Mouse (Mus musculus) spleen, postnatal 14 days (tissue): Measurements from ENCODE around the gene Il4.
A peak's percentile ranks its signal among the peaks of the same experiment; 100 is the strongest.

Experiments used
- DNase-seq, 2 experiments: peaks; one replicate each; pipeline ENCODE4 v3.0.0; 2021 to 2022; ENCODE audit warnings: low spot score in 2 of 2

Il4 gene

GRCm38 (mm10) chr11:53618619-53619198, at the start of gene Il4:
TSS of gene Il4 (minus strand) at chr11:53618669.
- no peak for DNase-seq

GRCm38 (mm10) chr11:53664091-53664490, 45.6 kb upstream of the Il4 start:
- no peak for DNase-seq

- DNase-seq, result no peak
Observed at GRCm38 (mm10) chr11:53662794-53663674, 44.6 kb upstream of the Il4 start.

DNA sequence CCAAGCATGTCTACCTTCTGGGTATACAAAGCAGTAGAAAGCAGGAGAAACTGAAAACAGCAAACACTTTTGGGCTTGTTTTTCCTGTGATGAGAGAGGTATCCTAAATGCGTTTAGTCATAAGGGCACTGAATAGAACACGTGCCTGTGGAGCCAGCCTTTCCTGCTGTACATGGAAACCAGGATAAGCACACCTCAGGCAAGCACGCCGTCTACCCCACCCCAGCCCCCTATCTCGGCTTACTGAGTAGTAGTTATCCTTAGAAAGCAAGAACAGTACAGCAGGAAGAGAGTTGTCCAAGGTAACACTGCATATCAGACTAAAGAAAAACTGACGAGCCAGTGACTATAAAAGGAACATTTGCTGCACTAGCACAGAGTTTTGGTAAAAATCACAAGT, 39.4 kb upstream of the Il4 start:
- no peak for DNase-seq

GRCm38 (mm10) chr11:53657381-53657780, 38.9 kb upstream of the Il4 start:
- DNase-seq, result no peak

- no peak for DNase-seq
Observed at GRCm38 (mm10) chr11:53656558-53657202, 38.2 kb upstream of the Il4 start.

DNA sequence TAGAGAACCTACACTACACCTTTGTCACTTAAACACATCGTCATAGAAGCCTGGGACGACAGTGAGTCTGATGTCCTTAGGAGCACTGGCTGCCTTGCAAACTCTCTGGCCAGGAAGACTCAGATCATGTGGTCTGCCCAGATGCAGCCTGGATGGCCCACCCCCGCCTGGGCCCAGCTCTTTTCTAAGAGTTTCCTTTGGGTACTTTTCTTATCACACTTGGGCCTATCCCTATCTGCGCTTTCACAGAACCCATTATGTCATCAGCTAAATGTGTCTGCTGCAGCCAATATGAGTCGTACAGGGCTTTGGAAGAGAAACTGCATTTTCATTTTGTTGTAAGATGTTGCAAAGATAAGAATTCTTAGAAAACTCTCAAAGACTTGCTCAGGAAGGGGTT, 36.6 kb upstream of the Il4 start:
- no peak for DNase-seq

DNA sequence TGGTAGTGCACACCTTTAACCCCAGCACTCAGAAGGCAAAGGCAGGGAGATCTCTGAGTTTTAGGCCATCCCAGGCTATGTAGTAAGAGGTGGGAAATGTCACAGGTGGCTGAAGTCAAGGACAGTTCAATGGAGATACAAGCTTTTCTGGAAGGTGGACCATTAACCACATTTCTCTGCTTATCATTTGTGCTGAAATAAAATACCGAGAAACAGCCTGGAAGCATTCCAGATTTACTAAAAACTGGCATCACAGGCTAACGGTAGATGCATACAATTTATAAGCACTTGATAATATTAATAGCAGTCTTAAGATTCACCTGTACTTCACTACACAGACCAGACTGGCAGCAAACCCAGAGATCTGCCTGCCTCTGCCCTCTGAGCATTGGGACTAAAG, 34.0 kb upstream of the Il4 start:
- DNase-seq, result no peak

- no peak for DNase-seq
Observed at GRCm38 (mm10) chr11:53651441-53651840, 33.0 kb upstream of the Il4 start.

- no peak for DNase-seq
Observed at GRCm38 (mm10) chr11:53644017-53644416, 25.5 kb upstream of the Il4 start.

DNA sequence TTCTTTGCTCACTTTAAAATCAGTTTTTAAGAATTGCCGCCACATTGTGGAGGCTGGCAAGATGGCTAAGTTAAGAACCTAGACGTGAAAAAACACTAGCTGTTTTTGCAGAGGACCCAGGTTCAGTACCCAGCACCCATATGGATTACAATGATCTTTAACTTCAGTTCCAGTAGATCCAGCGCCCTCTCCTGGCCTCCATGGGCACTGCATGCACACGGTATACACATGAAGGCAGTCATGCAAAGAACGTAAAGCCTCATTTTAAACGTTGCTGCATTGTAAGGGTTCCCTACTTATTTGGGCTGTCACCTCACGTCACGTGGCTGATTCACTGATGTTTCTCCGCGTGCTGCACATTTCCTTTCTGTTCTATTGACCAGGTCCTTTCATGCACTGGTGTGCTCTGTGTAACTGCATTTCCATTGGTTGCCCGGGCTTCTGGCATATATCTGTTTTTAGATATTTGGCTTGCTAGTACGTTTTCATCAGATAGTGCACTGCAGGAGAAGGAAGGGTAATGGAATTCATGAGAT, 24.3 kb upstream of the Il4 start:
- no peak for DNase-seq

GRCm38 (mm10) chr11:53637803-53638260, 19.4 kb upstream of the Il4 start:
- DNase-seq, result no peak

- no peak for DNase-seq
Observed at GRCm38 (mm10) chr11:53637046-53637802, 18.8 kb upstream of the Il4 start.

GRCm38 (mm10) chr11:53636183-53636646, 17.7 kb upstream of the Il4 start:
- no peak for DNase-seq

DNA sequence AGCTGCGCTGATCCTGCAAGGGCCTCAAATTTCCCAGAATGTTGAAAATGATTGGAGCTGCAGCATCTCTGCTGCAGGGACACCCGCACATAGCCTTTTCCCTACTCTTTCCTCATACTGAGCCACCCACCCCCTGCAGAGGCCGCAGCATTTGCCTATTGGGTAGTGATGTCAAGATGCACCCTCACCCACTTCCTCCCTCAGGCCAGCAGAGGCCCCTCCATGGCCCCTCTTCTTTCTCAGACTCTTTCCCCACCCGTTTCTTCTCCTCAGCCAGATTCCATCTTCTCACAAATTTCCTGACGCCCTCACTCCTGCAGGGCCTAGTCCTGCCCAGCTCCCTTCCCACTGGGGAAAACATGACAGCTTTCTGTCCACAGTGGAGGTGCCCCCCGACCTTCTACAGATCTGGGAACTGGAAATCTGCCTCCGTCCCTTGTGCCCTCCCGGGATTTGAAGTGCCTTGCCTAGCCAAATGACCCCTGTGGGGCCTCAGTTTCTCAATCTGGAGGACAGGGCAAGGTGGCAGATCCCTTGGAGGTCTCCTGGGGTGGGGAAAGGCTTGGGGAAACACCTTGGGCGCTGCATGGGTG, 17.2 kb upstream of the Il4 start:
- DNase-seq, result no peak

GRCm38 (mm10) chr11:53634556-53634955, 16.1 kb upstream of the Il4 start, which contains the start of gene Il13:
TSS of gene Il13 (minus strand) at chr11:53634702.
- DNase-seq, result no peak

- no peak for DNase-seq
Observed at GRCm38 (mm10) chr11:53633644-53634043, 15.2 kb upstream of the Il4 start.

DNA sequence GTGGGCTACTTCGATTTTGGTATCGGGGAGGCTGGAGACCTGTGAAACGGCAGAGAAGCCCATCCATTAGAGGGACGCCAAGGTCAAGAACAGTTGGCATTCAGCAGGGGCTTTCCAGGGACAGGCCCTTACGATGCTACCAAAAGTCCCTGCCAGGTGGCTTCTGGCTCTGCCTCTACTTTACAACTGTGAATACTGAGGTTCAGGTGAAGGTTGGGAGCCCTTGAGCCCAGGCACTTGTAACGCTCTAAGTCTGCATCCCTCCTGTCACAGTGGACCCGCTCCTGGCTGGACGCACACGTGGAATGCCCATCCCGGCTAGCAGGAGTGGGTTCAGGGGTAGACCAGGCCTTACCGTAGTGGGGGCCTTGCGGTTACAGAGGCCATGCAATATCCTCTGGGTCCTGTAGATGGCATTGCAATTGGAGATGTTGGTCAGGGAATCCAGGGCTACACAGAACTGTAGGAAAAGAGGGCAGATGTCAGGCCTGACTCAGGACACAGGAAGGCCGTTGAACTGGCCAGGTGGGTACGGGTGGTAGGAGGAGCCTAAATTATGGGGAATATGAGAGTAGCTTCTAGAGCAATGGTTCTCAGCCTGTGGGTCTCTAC, 13.8 kb upstream of the Il4 start:
- no peak for DNase-seq

DNA sequence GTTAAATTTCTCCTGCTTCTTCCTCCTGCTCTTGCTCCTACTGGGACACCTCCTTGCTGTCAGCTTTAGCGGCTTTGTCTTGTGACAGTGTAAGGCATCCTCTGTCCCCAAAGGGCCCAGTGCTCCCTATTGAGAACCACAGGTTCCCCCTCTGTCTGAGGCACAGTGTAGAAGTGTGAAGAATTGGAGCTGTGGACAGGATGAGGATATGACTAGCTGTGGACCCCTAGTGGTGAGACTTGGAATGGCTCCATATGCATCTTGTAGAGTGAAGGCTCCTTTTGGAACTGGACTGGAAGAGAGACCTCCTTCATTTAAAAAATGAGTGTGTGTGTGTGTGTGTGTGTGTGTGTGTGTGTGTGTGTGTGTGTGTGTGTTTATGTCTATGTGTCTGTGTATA, 9.4 kb upstream of the Il4 start:
- DNase-seq, result peak; percentile 23 to 67

DNA sequence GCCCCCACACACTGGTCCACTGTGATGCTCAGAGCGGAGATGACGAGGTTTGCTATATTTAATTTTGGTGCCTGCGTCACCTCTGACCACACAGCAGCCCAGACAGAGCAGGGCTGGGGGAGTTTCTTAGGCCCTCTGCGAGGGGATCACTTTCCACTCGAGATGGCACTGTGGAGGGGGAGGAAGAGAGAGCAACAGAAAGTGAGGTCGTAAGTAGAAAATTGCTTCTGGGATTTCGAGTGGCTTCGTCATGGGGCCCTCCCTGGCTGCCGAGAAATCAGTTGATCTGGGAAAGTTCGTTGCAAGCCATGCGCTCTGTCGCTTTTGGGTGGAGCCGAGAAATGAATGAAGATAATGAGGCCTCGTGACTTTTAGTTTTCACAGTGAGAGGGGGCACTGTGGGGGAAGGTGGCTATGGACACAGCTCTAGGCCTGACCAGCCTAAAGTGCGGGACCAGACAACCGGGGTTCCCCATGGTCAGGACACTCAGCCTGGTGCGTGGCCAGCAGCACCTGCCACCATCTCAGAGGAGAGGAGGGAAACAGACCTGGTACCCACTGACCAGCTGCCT, 8.4 kb upstream of the Il4 start:
- no peak for DNase-seq
